Mouse (Mus musculus) ES-Bruce4 (cell line): ENCODE measurements around the gene Pom121. TPM values are rescaled to one million over a fixed set of nuclear protein-coding genes. Genes with fewer than 3 reads are reported as not detected.
A peak's percentile ranks its signal among the peaks of the same experiment; 100 is the strongest.

Experiments used
- H3K27ac ChIP-seq: 2 replicates; pipeline ENCODE4 v1.5.1; 2012; ENCODE audit warnings: low read length, inconsistent platforms; ENCODE audit not compliant: insufficient read depth
- H3K27me3 ChIP-seq: 2 replicates; pipeline ENCODE4 v1.6.1; 2012; ENCODE audit warnings: mild to moderate bottlenecking, low read length, inconsistent platforms; ENCODE audit not compliant: control insufficient read depth, poor library complexity, insufficient read depth, severe bottlenecking
- H3K36me3 ChIP-seq: 2 replicates; pipeline ENCODE4 v1.6.1; 2012; ENCODE audit warnings: inconsistent platforms, mild to moderate bottlenecking, low read length, moderate library complexity; ENCODE audit not compliant: control insufficient read depth, poor library complexity, insufficient read depth, severe bottlenecking
- H3K4me1 ChIP-seq: one replicate; pipeline ENCODE4 v1.8.1; 2011; ENCODE audit warnings: low read length; ENCODE audit not compliant: control insufficient read depth, insufficient read depth
- H3K4me3 ChIP-seq: 2 replicates; pipeline ENCODE4 v1.5.1; 2011; ENCODE audit warnings: low read depth, mild to moderate bottlenecking, low read length
- H3K9ac ChIP-seq: 2 replicates; pipeline ENCODE4 v1.6.1; 2012; ENCODE audit warnings: low read depth, mild to moderate bottlenecking, inconsistent platforms; ENCODE audit not compliant: poor library complexity, severe bottlenecking
- H3K9me3 ChIP-seq: replicated peaks from 2 replicates; pipeline ENCODE4 v1.6.1; 2012; ENCODE audit warnings: mild to moderate bottlenecking, low read length, inconsistent platforms; ENCODE audit not compliant: control insufficient read depth, poor library complexity, insufficient read depth, severe bottlenecking
- CTCF ChIP-seq: IDR thresholded peaks from one replicate; pipeline ENCODE4 v1.8.1; 2011; ENCODE audit warnings: low read depth, low read length
- EP300 ChIP-seq: IDR thresholded peaks from 2 replicates; pipeline ENCODE4 v1.6.1; 2011; ENCODE audit warnings: low read depth, low read length; ENCODE audit not compliant: insufficient read depth
- POLR2A ChIP-seq: IDR thresholded peaks from one replicate; pipeline ENCODE4 v1.8.1; 2011; ENCODE audit warnings: low read length; ENCODE audit not compliant: insufficient read depth
- polyA plus RNA-seq: library from polyadenylated mRNA; stranded (reverse); fragments of >200 nt; gene quantifications from 2 replicates; pipeline ENCODE4 v1.2.4, GENCODE M21; 2011; ENCODE audit warnings: low read depth; ENCODE audit not compliant: missing spikeins, insufficient read depth, insufficient read length

Gene Pom121
- polyA plus RNA-seq, 1 experiment, result 68.9 TPM

GRCm38 (mm10) chr5:135363540-135363939 lies 30.8 kb downstream of the Pom121 start:
- H3K4me1 ChIP-seq, result no peaks in the 10 kb centered on the region
- H3K27me3 ChIP-seq, result no peaks in the 10 kb centered on the region
- H3K9me3 ChIP-seq, result no peaks in the 10 kb centered on the region
- no peaks in the 10 kb centered on the region for H3K36me3 ChIP-seq
- no peak overlapping the region for H3K9ac ChIP-seq
- TF ChIP-seq POLR2A, result no peak
- peak; percentile 78 for TF ChIP-seq CTCF
- TF ChIP-seq EP300, result no peak
- H3K4me3 ChIP-seq, result no peak overlapping the region
- no peak overlapping the region for H3K27ac ChIP-seq

- no peak for TF ChIP-seq CTCF
- no peak for TF ChIP-seq POLR2A
- TF ChIP-seq EP300, result no peak
- no peak overlapping the region for H3K27ac ChIP-seq
- H3K4me3 ChIP-seq, result no peak overlapping the region
- no peaks in the 10 kb centered on the region for H3K9me3 ChIP-seq
- H3K9ac ChIP-seq, result no peak overlapping the region
- H3K4me1 ChIP-seq, result no peaks in the 10 kb centered on the region
- H3K36me3 ChIP-seq, result no peaks in the 10 kb centered on the region
- no peaks in the 10 kb centered on the region for H3K27me3 ChIP-seq
These were observed 31.8 kb downstream of the Pom121 start for GRCm38 (mm10) chr5:135362572-135362971.

DNA sequence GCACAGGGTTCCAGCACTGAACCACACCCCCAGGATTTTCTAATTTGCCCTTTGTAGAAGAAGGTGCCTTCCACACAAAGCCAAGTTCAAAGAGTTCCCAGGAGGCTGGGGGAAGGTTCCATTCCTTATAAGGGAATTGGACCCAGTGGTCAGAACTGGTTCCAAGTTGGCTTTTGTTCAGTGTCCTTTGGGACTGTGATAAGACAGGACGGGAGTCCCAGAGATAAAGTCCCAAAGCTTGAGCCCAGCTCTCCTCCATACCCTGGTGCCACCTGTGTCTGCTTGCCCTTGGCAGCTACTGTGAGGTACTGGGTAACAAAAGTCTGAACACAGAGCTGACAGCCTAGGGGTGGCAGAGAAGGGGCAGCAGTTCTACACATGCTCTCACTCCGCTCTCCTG lies 34.6 kb downstream of the Pom121 start:
- no peak overlapping the region for H3K9ac ChIP-seq
- H3K4me1 ChIP-seq, result no peaks in the 10 kb centered on the region
- H3K36me3 ChIP-seq, result no peaks in the 10 kb centered on the region
- H3K9me3 ChIP-seq, result no peaks in the 10 kb centered on the region
- H3K27ac ChIP-seq, result no peak overlapping the region
- H3K4me3 ChIP-seq, result no peak overlapping the region
- TF ChIP-seq EP300, result no peak
- no peak for TF ChIP-seq CTCF
- TF ChIP-seq POLR2A, result no peak
- no peaks in the 10 kb centered on the region for H3K27me3 ChIP-seq

- TF ChIP-seq CTCF (no peak), POLR2A (no peak), EP300 (no peak)
- no peak overlapping the region for H3K4me3 ChIP-seq
These were observed 36.8 kb downstream of the Pom121 start for GRCm38 (mm10) chr5:135357556-135357955.

DNA sequence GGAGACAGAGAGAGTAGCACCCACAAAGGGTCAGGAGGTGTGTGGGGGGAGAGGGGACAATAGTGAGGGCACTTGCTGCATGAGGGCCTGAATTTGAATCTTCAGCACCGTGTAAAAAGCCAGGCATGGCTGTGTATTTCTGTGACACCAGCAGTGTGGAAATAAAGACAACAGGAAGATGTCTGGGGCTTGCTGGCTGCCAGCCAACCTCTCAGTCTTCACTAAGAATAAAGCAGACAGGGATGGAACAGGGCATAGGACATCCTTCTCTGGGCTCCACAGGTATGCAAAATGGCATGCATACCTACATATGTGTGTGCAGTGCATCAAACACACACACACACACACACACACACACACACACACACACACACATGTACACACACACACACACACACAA lies 38.3 kb downstream of the Pom121 start:
- H3K4me3 ChIP-seq, result no peak overlapping the region
- H3K27ac ChIP-seq, result no peak overlapping the region
- no peaks in the 10 kb centered on the region for H3K27me3 ChIP-seq
- 0 out of 2 replicates have a peak, but pooled peaks cover under 1% of the 10 kb centered on the region for H3K9me3 ChIP-seq
- no peaks in the 10 kb centered on the region for H3K4me1 ChIP-seq
- H3K36me3 ChIP-seq, result no peaks in the 10 kb centered on the region
- no peak overlapping the region for H3K9ac ChIP-seq
- no peak for TF ChIP-seq EP300
- no peak for TF ChIP-seq CTCF
- TF ChIP-seq POLR2A, result no peak

More at GRCm38 (mm10) chr5:135357556-135357955, 36.8 kb downstream of the Pom121 start:
- Histone ChIP-seq H3K27ac (no peak overlapping the region), H3K36me3 (no peaks in the 10 kb centered on the region), H3K27me3 (no peaks in the 10 kb centered on the region), H3K9me3 (no peaks in the 10 kb centered on the region), H3K9ac (no peak overlapping the region), H3K4me1 (no peaks in the 10 kb centered on the region)

- Histone ChIP-seq H3K27ac (no peak overlapping the region), H3K27me3 (no peaks in the 10 kb centered on the region), H3K9me3 (0 out of 2 replicates have a peak, but pooled peaks cover 5% of the 10 kb centered on the region), H3K4me3 (peak overlapping the region; percentile 46), H3K36me3 (no peaks in the 10 kb centered on the region), H3K4me1 (no peaks in the 10 kb centered on the region), H3K9ac (no peak overlapping the region; the same call in 1 of the 2 replicates)
- TF ChIP-seq CTCF, result peak; percentile 91
- TF ChIP-seq POLR2A, result no peak
- TF ChIP-seq EP300, result no peak
These were observed 40.8 kb downstream of the Pom121 start for GRCm38 (mm10) chr5:135353564-135353963.
